Mouse (Mus musculus): ENCODE results near the gene Nelfe.
"Not testable (repeated sequence)": the region's sequence is repeated elsewhere in the genome, so short reads cannot be mapped to it uniquely, and the experiment has no call there.

Nelfe gene

DNA sequence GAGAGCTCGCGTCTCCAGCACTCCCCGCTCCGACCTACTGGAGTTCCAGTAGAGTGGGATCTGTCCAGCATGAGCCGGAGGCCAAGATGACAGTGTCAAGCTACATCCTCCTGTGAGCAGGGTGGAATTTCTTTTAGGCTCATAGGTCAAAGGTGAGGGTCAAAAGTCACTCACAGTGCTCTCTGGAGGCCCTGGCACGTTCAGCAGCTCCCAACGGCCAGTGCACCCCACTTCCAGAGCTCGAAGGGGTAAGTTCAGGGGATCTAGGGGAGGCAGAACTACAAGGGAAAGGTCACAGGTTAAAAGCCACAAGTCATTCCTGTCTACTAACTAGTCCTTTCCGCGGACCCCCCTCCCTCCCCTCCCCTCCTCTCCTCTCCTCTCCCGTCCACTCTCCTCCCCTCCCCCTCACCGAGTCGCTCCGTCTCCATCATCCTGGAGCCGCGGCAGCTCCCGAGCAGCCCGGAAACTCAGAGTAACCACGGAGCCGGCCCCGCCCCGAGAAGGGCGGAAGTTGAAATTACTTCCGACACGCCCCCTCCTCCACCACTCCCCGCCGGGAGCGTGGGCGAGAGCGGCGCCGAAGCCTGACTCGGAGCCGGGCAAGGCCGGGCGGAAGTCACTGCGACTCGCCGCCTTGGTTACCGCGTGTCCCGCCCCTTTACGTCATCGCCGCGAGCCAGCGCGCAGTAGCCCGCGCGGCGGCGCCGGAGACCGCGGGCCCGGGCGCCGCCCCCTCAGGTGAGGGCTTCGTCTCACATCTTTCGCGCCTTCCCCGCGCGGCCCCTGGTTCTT, at the start of gene Nelfe, which contains the start of gene Skiv2l:
Nelfe (plus strand) TSS at position 670 of the 795 bp plus-strand sequence.
Skiv2l (minus strand) TSS at position 489 of the 795 bp plus-strand sequence.
- DNase-seq: peak; percentile 99

GRCm38 (mm10) chr17:34800781-34801305, 49.3 kb upstream of the Nelfe start:
- DNase-seq: not testable (repeated sequence)

DNA sequence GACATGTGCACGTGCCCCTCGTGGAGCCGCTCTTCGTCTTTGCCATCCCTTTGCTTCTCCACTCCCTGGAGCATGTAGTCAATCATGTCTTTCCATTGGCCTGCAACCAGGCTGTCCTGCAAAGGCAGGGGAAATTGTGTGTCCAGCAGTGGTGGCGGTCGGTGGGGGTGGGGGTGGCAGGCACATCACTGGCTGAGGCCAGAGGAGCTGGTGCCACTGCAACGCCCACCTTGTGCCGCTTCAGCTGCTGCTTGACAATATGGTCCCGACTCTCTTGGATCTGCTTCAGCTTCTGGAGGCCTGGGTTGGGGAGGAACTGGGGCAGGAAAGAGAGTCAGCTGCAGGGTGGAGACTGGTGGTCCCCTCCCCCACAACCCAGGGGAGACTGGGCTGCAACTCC, 47.4 kb upstream of the Nelfe start:
- not testable (repeated sequence) for DNase-seq

DNA sequence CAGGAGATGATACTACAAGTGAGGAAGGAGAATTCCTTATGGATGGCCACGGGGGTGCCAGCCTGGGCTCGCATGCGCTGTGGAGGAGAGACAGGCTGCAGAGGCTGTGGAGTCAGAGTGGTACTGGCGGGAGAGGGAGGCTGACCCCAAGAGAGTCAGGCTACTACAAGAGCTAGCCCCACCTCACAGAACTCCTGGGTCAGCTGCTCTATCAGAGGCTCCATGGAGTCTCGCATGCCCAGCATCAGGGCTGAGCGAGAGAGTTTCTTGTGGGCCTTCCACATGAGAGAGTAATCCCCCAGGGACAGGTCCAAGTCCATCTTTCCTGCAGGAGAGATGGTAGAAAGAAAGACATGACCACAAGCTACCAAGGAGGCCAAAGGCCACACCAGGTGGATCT, 46.8 kb upstream of the Nelfe start:
- DNase-seq: not testable (repeated sequence)

- DNase-seq: not testable (repeated sequence)
Measured at GRCm38 (mm10) chr17:34804301-34804700, 45.9 kb upstream of the Nelfe start, which contains the start of gene Cyp21a1. Cyp21a1 (minus strand) TSS chr17:34804561.

DNA sequence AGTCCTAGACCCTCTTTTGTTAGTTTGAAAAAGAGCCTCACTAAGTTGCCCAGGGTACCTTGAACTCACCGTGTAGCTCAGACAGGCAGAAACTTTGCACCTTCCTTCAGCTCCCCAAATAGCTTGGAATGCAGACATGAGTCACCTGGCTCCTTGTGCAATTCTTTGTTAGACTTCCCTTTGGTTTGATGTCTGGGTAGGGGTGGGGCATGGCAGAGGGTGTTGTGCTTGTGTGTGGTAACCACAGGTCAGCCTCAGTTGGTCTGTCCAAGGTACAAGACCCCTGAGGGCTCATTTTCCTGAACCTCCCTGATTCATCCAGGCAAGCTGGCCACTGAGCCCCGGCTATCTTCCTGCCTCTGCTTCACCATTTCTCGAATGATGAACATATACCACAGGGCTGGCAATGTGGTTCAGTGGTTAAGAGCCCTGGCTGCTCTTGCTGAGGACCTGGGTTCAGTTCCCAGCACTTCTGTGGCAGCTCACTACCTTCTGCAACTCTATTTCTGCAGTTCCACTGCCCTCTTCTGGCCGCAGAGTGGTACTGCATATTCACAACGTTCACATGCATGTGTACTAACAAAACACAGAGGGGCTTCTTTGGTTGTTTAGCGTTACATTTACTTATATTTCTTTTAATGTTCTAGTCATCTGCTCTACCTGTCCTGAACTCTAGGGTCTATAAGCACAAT, 45.2 kb upstream of the Nelfe start:
- no peak for DNase-seq

DNA sequence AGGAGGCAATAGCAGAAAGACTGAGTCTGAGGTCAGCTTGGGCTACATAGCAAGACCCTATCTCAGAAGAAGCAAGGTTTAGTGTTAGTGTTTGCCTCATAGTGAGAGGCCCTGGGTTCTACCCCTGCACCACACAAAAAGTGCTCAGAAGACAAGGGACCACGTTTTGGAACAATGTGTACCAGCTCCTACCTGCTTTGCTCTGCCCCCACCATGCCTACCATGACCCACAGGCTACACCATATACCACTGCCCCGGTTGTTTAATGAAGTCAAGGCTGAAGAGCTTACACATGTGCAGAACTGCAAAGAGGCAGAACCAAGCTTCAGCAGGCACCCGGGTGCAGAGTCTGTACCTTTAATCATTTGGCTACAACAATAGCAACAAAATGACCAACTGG, 43.0 kb upstream of the Nelfe start:
- DNase-seq: no peak

- DNase-seq: no peak
Measured at GRCm38 (mm10) chr17:34808599-34809205, 41.5 kb upstream of the Nelfe start.

- not testable (repeated sequence) for DNase-seq
Measured at GRCm38 (mm10) chr17:34810411-34810810, 39.8 kb upstream of the Nelfe start.

- DNase-seq: not testable (repeated sequence)
Measured at GRCm38 (mm10) chr17:34810811-34811210, 39.4 kb upstream of the Nelfe start.

DNA sequence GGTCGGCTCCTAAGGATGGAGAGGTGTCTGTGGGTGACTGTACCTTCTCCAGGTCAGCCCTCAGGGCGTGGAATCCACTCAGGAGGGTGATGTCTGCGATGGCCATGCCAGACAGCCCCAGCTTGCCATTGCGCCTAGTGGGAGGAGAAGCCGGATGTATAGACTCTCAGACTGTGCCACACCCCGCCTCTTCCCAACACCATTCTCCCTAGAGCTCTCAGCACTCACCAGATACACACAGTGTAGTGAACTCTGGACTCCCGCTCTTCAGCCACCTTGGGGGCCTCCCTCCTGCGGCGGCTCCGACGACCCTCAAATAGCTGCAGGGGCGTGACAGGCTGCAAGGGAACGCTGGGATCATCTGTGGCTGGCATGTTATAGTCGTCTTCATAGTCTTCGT, 38.9 kb upstream of the Nelfe start:
- DNase-seq: no peak

- not testable (repeated sequence) for DNase-seq
Measured at GRCm38 (mm10) chr17:34813747-34814146, 36.4 kb upstream of the Nelfe start.

- no peak for DNase-seq
Measured at GRCm38 (mm10) chr17:34814818-34815370, 35.3 kb upstream of the Nelfe start.

GRCm38 (mm10) chr17:34830776-34831175, 19.4 kb upstream of the Nelfe start:
- DNase-seq: not testable (repeated sequence)

DNA sequence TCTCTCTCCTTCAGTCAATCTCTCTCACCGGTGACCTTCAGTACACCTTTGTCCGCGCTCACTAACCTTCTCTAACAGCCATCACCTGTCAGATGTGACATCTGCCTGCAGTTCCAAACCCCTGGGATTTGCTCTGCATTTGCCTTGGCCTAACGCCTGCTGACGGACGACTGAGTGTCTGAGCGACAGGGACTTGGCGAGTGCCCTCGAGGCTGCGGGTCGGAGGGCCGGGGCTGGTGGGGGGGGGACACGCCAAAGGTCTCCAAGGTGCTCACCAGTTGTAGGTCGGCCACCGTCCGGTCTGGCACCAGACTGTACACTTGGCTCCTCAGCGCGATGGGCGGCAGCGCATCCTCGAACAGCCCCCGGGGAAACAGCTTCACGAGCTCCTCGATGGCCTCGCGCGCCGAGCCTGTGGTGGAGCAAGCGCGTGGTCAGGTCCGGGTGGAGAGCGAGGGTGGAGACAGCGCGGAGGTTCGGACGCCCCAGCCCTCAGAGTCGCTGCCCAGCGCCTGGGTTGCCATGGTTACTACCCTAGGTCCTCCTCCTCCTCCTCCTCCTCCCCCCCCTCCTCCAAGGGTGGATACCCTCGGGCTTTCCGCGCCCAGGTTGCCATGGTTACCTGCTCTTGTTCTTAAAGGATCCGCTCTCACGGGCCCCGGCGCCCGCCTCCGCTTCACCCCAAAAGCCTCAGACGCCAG, 13.9 kb upstream of the Nelfe start:
- DNase-seq: no peak

DNA sequence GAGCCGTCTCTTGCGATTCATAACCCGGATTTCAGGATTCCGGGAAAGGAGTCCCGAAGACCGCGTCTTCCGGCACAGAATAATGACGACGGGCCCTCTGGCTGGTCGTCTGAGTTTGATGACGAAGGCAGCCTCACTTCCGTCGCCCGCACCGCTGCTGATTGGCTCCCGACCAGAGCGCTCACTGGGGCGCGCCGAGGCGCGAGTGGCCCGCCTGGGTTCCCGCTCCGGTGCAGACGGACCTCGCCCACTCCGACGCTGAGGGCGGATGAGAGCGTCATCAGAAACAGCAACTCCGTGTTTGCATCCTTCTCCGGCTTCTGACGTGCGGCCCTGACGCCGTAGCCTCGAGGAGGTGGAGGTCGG, 13.4 kb upstream of the Nelfe start, which contains the start of the genes Stk19 and Dxo:
Stk19 (minus strand) TSS at position 90 of the 366 bp plus-strand sequence.
Dxo (plus strand) TSS at position 164 of the 366 bp plus-strand sequence.
- DNase-seq: peak; percentile 98

GRCm38 (mm10) chr17:34837464-34838324, 12.5 kb upstream of the Nelfe start:
- DNase-seq: peak; percentile 19

GRCm38 (mm10) chr17:34838785-34839184, 11.4 kb upstream of the Nelfe start:
- no peak for DNase-seq

DNA sequence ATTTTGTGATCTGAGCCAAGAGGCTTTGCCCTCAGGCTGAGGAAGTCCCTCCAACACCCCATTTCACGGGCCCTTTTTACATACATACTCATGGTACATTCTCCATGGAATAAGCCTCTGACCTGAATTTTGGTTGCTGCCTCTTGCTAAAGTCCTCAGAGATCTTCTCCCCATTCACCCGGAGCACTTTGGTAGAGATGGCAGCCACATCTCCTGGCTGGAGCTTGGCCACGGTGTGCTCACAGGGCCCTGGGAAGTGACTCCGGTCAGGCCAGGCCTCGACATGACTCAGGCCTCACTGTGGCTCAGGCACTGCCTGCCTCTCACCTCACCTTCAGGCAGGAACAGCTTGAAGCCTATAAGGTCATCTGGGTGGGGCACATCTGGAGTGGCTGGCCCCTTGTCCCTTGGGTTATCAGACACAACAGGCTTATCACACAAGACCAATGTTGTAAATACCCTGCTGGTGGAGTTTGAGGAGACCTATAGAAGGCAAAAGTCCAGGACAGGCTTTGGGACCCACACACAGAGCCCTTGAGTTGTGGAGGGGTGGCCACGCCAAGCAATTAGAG, 9.4 kb upstream of the Nelfe start:
- DNase-seq: no peak

DNA sequence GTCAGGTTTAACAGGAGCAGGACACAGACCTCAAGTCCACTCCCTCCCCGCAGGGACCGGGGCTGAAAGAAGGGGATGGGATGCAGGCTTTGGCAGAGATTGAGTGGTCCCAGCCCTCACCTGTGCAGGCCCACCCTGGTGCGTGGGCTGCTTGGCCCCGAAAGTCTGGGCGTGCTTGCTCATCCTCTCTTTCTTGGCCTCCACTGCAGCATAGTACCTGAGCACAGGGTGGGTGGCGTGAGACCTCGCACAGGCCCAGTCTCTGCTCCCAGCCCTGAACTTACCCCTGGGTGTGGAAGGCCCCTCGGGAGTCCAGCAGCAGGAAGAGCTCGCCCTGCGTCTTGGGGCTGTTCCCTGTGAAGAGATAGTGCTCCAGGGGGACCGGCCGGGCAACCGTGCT, 5.3 kb upstream of the Nelfe start:
- DNase-seq: no peak

DNA sequence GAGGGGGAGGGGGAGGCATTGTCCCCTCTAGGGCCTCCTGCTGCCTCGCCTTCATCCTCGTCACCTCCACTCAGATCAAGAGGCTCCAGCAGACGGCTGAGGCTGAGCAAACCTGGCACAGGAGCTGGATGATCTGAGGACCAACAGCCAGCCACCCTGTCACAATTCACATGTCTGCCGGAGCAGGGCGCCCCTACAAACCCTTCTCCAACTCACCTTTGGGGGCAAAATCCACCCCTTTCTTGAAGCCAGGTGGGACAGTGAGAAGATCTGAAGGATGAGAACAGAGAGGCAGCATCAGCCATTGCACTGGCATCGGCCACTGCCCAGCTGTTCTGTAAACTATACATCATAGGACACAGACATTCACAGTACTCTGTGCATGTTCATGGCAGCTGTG, 3.0 kb upstream of the Nelfe start:
- no peak for DNase-seq
